Mouse (Mus musculus) midbrain, embryonic 11.5 days (tissue): Measurements from ENCODE around the gene Etv1. TPM values are rescaled to one million over a fixed set of nuclear protein-coding genes. Genes with fewer than 3 reads are reported as not detected.
A peak's percentile ranks its signal among the peaks of the same experiment; 100 is the strongest.

Experiments
- ATAC-seq: fragments of 200-750 bp; cut with Nextera tagmentation; 2 replicates; pipeline ENCODE4 v1.8.0; 2017; ENCODE audit warnings: moderate TSS enrichment, moderate library complexity; ENCODE audit not compliant: low FRiP score
- DNase-seq: peaks from one replicate; pipeline ENCODE4 v3.0.0; 2015; ENCODE audit warnings: low spot score; ENCODE audit errors: missing footprints
- H3K27ac ChIP-seq: fragments of 300-500 bp; sonication (generic); 2 replicates; pipeline ENCODE4 v1.5.1; 2014; ENCODE audit warnings: low read depth, low read length
- H3K27me3 ChIP-seq: fragments of 300-500 bp; sonication (generic); 2 replicates; pipeline ENCODE4 v1.6.1; 2014; ENCODE audit warnings: mild to moderate bottlenecking, low read length, moderate library complexity, mixed read lengths; ENCODE audit not compliant: control insufficient read depth, insufficient read depth
- H3K36me3 ChIP-seq: fragments of 300-500 bp; sonication (generic); 2 replicates; pipeline ENCODE4 v1.6.1; 2014; ENCODE audit warnings: mild to moderate bottlenecking, low read length, moderate library complexity, mixed read lengths; ENCODE audit not compliant: control insufficient read depth, insufficient read depth
- H3K4me1 ChIP-seq: fragments of 300-500 bp; sonication (generic); 2 replicates; pipeline ENCODE4 v1.6.1; 2014; ENCODE audit warnings: low read length; ENCODE audit not compliant: control insufficient read depth, insufficient read depth
- H3K4me2 ChIP-seq: fragments of 300-500 bp; sonication (generic); 2 replicates; pipeline ENCODE4 v1.6.1; 2014; ENCODE audit warnings: mild to moderate bottlenecking, moderate library complexity
- H3K4me3 ChIP-seq: fragments of 300-500 bp; sonication (generic); 2 replicates; pipeline ENCODE4 v1.5.1; 2014; ENCODE audit warnings: low read depth, low read length
- H3K9ac ChIP-seq: fragments of 300-500 bp; sonication (generic); 2 replicates; pipeline ENCODE4 v1.6.1; 2014; ENCODE audit warnings: low read length
- H3K9me3 ChIP-seq: fragments of 300-500 bp; sonication (generic); 2 replicates; pipeline ENCODE4 v1.6.1; 2016; ENCODE audit warnings: low read length; ENCODE audit not compliant: control insufficient read depth
- WGBS: fragments of 180-500 bp; shearing (Covaris S2); extraction: QIAGEN DNeasy Blood & Tissue Kit; methylation state at CpG from one replicate; pipeline ENCODE4 v1.1.7; 2014; 5-methylcytosine and 5-hydroxymethylcytosine counted together
- polyA plus RNA-seq: library from polyadenylated mRNA; unstranded; fragments of >200 nt; fragmentation: Nextera tagmentation; extraction: Ambion mirVana; gene quantifications from 2 replicates; pipeline ENCODE4 v1.2.1, GENCODE M21; 2014

The Etv1 gene
- polyA plus RNA-seq, 1 experiment from 2014 or later: 12.7 TPM

GRCm38 (mm10) chr12:38793697-38794096 is 14.5 kb downstream of the Etv1 start:
- no peak overlapping the region for H3K27ac ChIP-seq
- DNase-seq (no peak), ATAC-seq (no peak)
- H3K27me3 ChIP-seq: no peaks in the 10 kb centered on the region
- 68% methylated on average over 2 of the region's 2 CpGs for WGBS
- H3K4me2 ChIP-seq: no peak overlapping the region
- no peaks in the 10 kb centered on the region for H3K36me3 ChIP-seq
- H3K9me3 ChIP-seq: no peaks in the 10 kb centered on the region
- no peaks in the 10 kb centered on the region for H3K4me1 ChIP-seq
- no peak overlapping the region for H3K9ac ChIP-seq
- no peak overlapping the region for H3K4me3 ChIP-seq

- no peak overlapping the region for H3K27ac ChIP-seq
- no peak overlapping the region for H3K4me2 ChIP-seq
- no peaks in the 10 kb centered on the region for H3K9me3 ChIP-seq
- ATAC-seq (no peak), DNase-seq (peak; percentile 35)
- H3K4me3 ChIP-seq: no peak overlapping the region
- no peaks in the 10 kb centered on the region for H3K36me3 ChIP-seq
- no peaks in the 10 kb centered on the region for H3K27me3 ChIP-seq
- no peak overlapping the region for H3K9ac ChIP-seq
- H3K4me1 ChIP-seq: no peaks in the 10 kb centered on the region
- WGBS: 80% methylated on average over 5 of the region's 5 CpGs
Observed at GRCm38 (mm10) chr12:38807031-38807430, 27.9 kb downstream of the Etv1 start.

GRCm38 (mm10) chr12:38812392-38812791 is 33.2 kb downstream of the Etv1 start:
- 83% methylated on average over 6 of the region's 6 CpGs for WGBS
- no peaks in the 10 kb centered on the region for H3K36me3 ChIP-seq
- DNase-seq (no peak), ATAC-seq (no peak)
- H3K4me3 ChIP-seq: no peak overlapping the region
- H3K27me3 ChIP-seq: no peaks in the 10 kb centered on the region
- H3K4me1 ChIP-seq: no peaks in the 10 kb centered on the region; the same call in 1 of the 2 replicates
- no peak overlapping the region for H3K27ac ChIP-seq
- H3K9ac ChIP-seq: no peak overlapping the region
- H3K9me3 ChIP-seq: no peaks in the 10 kb centered on the region
- H3K4me2 ChIP-seq: no peak overlapping the region

- ATAC-seq (no peak), DNase-seq (no peak)
- no peak overlapping the region for H3K27ac ChIP-seq
- H3K4me2 ChIP-seq: no peak overlapping the region
- H3K4me3 ChIP-seq: no peak overlapping the region
- no peaks in the 10 kb centered on the region; the same call in 1 of the 2 replicates for H3K4me1 ChIP-seq
- no peaks in the 10 kb centered on the region for H3K36me3 ChIP-seq
- no peaks in the 10 kb centered on the region for H3K9me3 ChIP-seq
- H3K27me3 ChIP-seq: no peaks in the 10 kb centered on the region
- 84% methylated on average over 6 of the region's 6 CpGs for WGBS
- no peak overlapping the region for H3K9ac ChIP-seq
Observed at GRCm38 (mm10) chr12:38814010-38814786, 35.0 kb downstream of the Etv1 start.

GRCm38 (mm10) chr12:38816235-38816634 is 37.1 kb downstream of the Etv1 start:
- Histone ChIP-seq H3K9me3 (no peaks in the 10 kb centered on the region), H3K4me1 (no peaks in the 10 kb centered on the region; the same call in 1 of the 2 replicates), H3K4me2 (no peak overlapping the region), H3K27ac (no peak overlapping the region), H3K4me3 (no peak overlapping the region), H3K36me3 (no peaks in the 10 kb centered on the region), H3K9ac (no peak overlapping the region), H3K27me3 (no peaks in the 10 kb centered on the region)
- DNase-seq: no peak
- ATAC-seq: no peak
- 55% methylated on average over 3 of the region's 3 CpGs for WGBS

- 97% methylated on average over 2 of the region's 2 CpGs for WGBS
- no peaks in the 10 kb centered on the region for H3K9me3 ChIP-seq
Observed at GRCm38 (mm10) chr12:38818320-38818719, 39.1 kb downstream of the Etv1 start.

GRCm38 (mm10) chr12:38820642-38821041 is 41.5 kb downstream of the Etv1 start:
- 90% methylated on average over 4 of the region's 4 CpGs for WGBS
- DNase-seq: no peak

More at GRCm38 (mm10) chr12:38818320-38818719, 39.1 kb downstream of the Etv1 start:
- Histone ChIP-seq H3K4me3 (no peak overlapping the region), H3K9ac (no peak overlapping the region), H3K27ac (no peak overlapping the region), H3K27me3 (no peaks in the 10 kb centered on the region), H3K4me2 (no peak overlapping the region), H3K4me1 (no peaks in the 10 kb centered on the region; the same call in 1 of the 2 replicates), H3K36me3 (no peaks in the 10 kb centered on the region)
- DNase-seq: no peak
- no peak for ATAC-seq

GRCm38 (mm10) chr12:38824405-38824804 is 45.2 kb downstream of the Etv1 start:
- H3K4me3 ChIP-seq: no peak overlapping the region
- no peaks in the 10 kb centered on the region for H3K9me3 ChIP-seq
- 93% methylated on average over 10 of the region's 10 CpGs for WGBS
- DNase-seq: no peak
- no peaks in the 10 kb centered on the region for H3K27me3 ChIP-seq
- no peak overlapping the region for H3K9ac ChIP-seq
- no peak for ATAC-seq
- H3K4me2 ChIP-seq: no peak overlapping the region
- H3K4me1 ChIP-seq: no peaks in the 10 kb centered on the region
- H3K27ac ChIP-seq: no peak overlapping the region
- H3K36me3 ChIP-seq: no peaks in the 10 kb centered on the region

More at GRCm38 (mm10) chr12:38820642-38821041, 41.5 kb downstream of the Etv1 start:
- Histone ChIP-seq H3K4me2 (no peak overlapping the region), H3K27me3 (no peaks in the 10 kb centered on the region), H3K9me3 (no peaks in the 10 kb centered on the region), H3K9ac (no peak overlapping the region), H3K4me3 (no peak overlapping the region), H3K27ac (no peak overlapping the region), H3K4me1 (no peaks in the 10 kb centered on the region; the same call in 1 of the 2 replicates), H3K36me3 (no peaks in the 10 kb centered on the region)
- no peak for ATAC-seq

- no peaks in the 10 kb centered on the region for H3K27me3 ChIP-seq
- no peak overlapping the region for H3K27ac ChIP-seq
- ATAC-seq (no peak), DNase-seq (no peak)
- no peaks in the 10 kb centered on the region for H3K9me3 ChIP-seq
- H3K4me2 ChIP-seq: no peak overlapping the region
- H3K4me1 ChIP-seq: no peaks in the 10 kb centered on the region
- H3K9ac ChIP-seq: no peak overlapping the region
- no peak overlapping the region for H3K4me3 ChIP-seq
- WGBS: 94% methylated on average over 10 of the region's 10 CpGs
- no peaks in the 10 kb centered on the region for H3K36me3 ChIP-seq
Observed at GRCm38 (mm10) chr12:38832981-38833380, 53.8 kb downstream of the Etv1 start.
